Mouse (Mus musculus) forebrain, embryonic 11.5 days (tissue): Measurements from ENCODE around the gene Psmd9. TPM values are rescaled to one million over a fixed set of nuclear protein-coding genes. Genes with fewer than 3 reads are reported as not detected.

Experiments
- ATAC-seq: fragments of 200-750 bp; cut with Nextera tagmentation; replicated peaks from 2 replicates; pipeline ENCODE4 v1.8.0; 2017; ENCODE audit warnings: moderate TSS enrichment; ENCODE audit not compliant: low FRiP score
- DNase-seq: peaks from one replicate; pipeline ENCODE4 v3.0.0-alpha.2; 2017; ENCODE audit warnings: low spot score
- H3K27ac ChIP-seq: fragments of 300-500 bp; sonication (generic); 2 replicates; pipeline ENCODE4 v1.5.1; 2014; ENCODE audit warnings: low read depth, low read length
- H3K27me3 ChIP-seq: fragments of 300-500 bp; sonication (generic); 2 replicates; pipeline ENCODE4 v1.6.1; 2014; ENCODE audit warnings: mild to moderate bottlenecking, low read length, mixed read lengths; ENCODE audit not compliant: control insufficient read depth, insufficient read depth
- H3K36me3 ChIP-seq: fragments of 300-500 bp; sonication (generic); 2 replicates; pipeline ENCODE4 v1.6.1; 2014; ENCODE audit warnings: mild to moderate bottlenecking, low read length, moderate library complexity, mixed read lengths; ENCODE audit not compliant: control insufficient read depth, insufficient read depth
- H3K4me1 ChIP-seq: fragments of 300-500 bp; sonication (generic); replicated peaks from 2 replicates; pipeline ENCODE4 v1.6.1; 2014; ENCODE audit warnings: low read length, mixed read lengths; ENCODE audit not compliant: control insufficient read depth, insufficient read depth
- H3K4me2 ChIP-seq: fragments of 300-500 bp; sonication (generic); 2 replicates; pipeline ENCODE4 v1.6.1; 2014; ENCODE audit warnings: low read depth, mild to moderate bottlenecking, low read length, moderate library complexity, mixed read lengths; ENCODE audit not compliant: severe bottlenecking
- H3K4me3 ChIP-seq: fragments of 300-500 bp; sonication (generic); 2 replicates; pipeline ENCODE4 v1.5.1; 2014; ENCODE audit warnings: low read depth, low read length
- H3K9ac ChIP-seq: fragments of 300-500 bp; sonication (generic); 2 replicates; pipeline ENCODE4 v1.6.1; 2014; ENCODE audit warnings: low read length
- H3K9me3 ChIP-seq: fragments of 300-500 bp; sonication (generic); 2 replicates; pipeline ENCODE4 v1.6.1; 2016; ENCODE audit warnings: low read length, mixed read lengths; ENCODE audit not compliant: control insufficient read depth
- WGBS: fragments of 180-500 bp; shearing (Covaris S2); extraction: QIAGEN DNeasy Blood & Tissue Kit; methylation state at CpG from one replicate; pipeline ENCODE4 v1.1.7; 2014; 5-methylcytosine and 5-hydroxymethylcytosine counted together
- polyA plus RNA-seq: library from polyadenylated mRNA; unstranded; fragments of >200 nt; fragmentation: Nextera tagmentation; extraction: Ambion mirVana; gene quantifications from 2 replicates; pipeline ENCODE4 v1.2.1, GENCODE M21; 2014

Psmd9 gene
- polyA plus RNA-seq, 1 experiment from 2014 or later: 68.5 TPM

DNA sequence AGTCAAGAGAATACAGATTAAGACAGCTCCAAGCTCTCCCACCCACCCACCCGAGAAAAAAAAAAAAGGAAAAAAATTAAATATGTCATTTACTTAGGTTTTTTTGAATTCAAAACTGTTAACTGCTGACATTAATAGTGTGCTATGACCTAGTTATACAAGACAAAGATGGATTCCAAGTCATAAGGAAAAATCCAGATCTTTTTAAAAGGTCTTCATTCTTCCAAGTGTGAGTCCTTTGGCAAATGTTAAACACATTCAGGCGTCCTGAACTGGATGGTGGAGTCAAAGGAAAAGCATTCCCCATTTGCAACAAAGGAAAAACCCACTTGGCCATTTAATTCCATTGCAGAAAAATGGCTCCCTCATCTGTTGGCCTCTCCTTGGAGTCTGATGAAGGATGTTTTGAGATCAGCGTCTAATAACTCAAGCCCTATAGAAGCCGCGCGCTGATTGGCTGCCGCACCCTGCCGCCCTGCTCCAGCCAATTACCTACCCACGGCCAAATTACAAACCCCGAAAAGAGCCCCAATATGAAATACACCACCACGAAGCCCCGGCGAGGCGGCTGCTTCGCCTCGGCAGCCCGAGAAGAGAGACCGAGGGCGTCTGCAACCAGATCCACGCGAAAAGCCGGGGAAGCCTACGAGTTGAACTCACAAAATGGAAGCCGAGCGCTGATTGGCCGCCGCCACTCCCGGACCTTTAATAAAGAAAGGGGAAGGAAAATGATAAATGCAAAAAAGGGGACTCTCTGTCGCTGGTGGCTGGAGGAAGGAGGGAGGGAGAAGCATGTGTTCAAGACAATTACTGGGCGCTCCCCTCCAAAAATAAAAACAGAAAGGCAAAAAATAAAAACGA, 28.3 kb upstream of the Psmd9 start:
- H3K4me3 ChIP-seq: peak overlapping the region; percentile 93
- WGBS: under 1% methylated on average over 31 of the region's 31 CpGs
- peak overlapping the region; percentile 100 for H3K27ac ChIP-seq
- H3K9ac ChIP-seq: peak overlapping the region; percentile 99
- no peaks in the 10 kb centered on the region for H3K36me3 ChIP-seq
- ATAC-seq (peak; percentile 57), DNase-seq (peak; percentile 94)
- no peaks in the 10 kb centered on the region for H3K9me3 ChIP-seq
- peaks cover 34% of the 10 kb centered on the region for H3K4me1 ChIP-seq
- H3K4me2 ChIP-seq: peak overlapping the region; percentile 91
- no peaks in the 10 kb centered on the region for H3K27me3 ChIP-seq

DNA sequence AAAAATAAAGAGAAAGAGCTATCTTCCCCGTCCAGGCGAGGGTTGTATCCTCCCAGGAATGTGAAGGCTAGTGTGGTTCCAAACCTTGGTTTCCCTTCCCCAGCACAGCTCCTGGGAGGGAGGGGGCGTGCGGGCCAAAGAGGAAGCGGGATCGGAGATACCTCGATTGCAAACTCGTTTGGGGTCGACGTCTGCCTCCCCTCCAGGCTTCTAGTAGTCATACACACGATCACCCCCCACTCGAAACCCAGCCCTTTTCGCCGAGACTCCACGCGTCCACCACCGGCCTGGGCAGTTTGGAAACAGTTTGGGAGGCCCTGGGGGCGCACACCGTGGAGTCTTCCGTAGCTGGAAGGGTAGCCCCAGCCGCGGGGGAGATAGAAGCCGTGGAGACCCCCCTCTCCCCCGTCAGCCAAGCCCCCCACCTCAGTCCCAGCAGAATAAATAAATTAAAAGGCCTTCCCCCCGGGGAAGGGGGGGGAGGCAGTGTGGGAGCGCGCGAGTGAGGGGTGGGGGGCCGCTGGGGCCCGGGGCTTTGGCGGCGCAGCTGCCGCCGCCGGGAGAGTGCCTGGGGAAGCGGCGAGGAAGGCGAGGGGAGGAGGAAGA, 27.6 kb upstream of the Psmd9 start:
- H3K4me1 ChIP-seq: peaks cover 27% of the 10 kb centered on the region
- H3K27me3 ChIP-seq: no peaks in the 10 kb centered on the region
- peak overlapping the region; percentile 93 for H3K4me3 ChIP-seq
- no peaks in the 10 kb centered on the region for H3K9me3 ChIP-seq
- under 1% methylated on average over 37 of the region's 38 CpGs for WGBS
- H3K9ac ChIP-seq: peak overlapping the region; percentile 99
- H3K4me2 ChIP-seq: peak overlapping the region; percentile 91
- ATAC-seq: no peak; the same call in 1 of the 2 replicates
- H3K27ac ChIP-seq: peak overlapping the region; percentile 100
- peak; percentile 80 for DNase-seq
- H3K36me3 ChIP-seq: no peaks in the 10 kb centered on the region

DNA sequence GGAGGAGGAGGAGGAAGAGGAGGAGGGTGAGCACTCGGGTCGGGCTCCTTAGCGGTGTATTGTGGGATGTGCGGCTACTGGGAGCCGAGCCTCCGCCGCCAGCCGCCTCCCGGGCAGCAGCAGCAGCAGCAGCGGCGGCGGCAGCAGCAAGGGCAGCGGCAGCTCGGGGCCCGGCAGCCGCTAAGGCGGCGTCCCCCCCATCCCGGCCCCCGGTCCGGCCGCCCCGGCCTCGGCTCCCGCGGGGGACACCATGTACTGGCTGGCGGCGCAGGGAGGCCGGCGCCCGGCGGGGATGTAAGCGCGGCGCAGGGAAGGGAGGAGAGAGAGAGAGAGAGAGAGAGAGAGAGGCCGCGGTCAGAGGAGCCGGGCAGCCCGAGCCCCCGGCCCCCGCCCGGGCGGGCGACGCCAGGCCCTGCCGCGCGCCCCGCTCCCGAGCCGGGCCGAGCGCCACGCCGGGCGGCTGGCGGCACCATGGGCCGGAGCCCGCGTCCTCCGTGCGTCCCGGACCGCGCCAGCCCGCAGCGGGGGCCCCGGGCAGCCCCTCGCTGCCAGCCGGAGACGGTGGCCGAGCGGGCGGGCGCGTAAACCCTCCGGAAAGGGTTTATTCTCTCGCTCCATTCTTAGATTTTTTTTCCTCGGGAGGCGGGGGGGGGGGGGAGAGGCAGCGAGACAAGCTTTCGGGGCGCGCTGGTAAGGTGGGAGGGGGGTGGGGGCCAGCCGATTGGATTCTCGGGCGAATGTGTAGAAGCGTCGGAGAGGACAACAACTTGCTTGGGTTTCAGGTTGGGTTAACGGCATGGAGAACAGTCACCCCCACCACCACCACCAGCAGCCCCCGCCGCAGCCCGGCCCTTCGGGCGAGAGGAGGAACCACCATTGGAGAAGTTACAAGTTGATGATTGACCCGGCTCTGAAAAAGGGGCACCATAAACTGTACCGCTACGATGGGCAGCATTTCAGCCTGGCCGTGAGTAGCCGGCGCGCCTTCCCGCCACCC, 26.8 kb upstream of the Psmd9 start, which contains the start of gene Setd1b:
Setd1b (plus strand) TSS at position 33 of the 997 bp plus-strand sequence.
- peaks cover 20% of the 10 kb centered on the region for H3K4me1 ChIP-seq
- H3K27ac ChIP-seq: peak within 1 kb of the TSS; percentile 100
- H3K9me3 ChIP-seq: no peaks in the 10 kb centered on the region
- under 1% methylated on average over 66 of the region's 103 CpGs for WGBS
- ATAC-seq (no peak), DNase-seq (peak; percentile 84)
- no peaks in the 10 kb centered on the region for H3K27me3 ChIP-seq
- peak within 1 kb of the TSS; percentile 93 for H3K4me3 ChIP-seq
- no peaks in the 10 kb centered on the region for H3K36me3 ChIP-seq
- peak within 1 kb of the TSS; percentile 99 for H3K9ac ChIP-seq
- H3K4me2 ChIP-seq: peak within 1 kb of the TSS; percentile 91

DNA sequence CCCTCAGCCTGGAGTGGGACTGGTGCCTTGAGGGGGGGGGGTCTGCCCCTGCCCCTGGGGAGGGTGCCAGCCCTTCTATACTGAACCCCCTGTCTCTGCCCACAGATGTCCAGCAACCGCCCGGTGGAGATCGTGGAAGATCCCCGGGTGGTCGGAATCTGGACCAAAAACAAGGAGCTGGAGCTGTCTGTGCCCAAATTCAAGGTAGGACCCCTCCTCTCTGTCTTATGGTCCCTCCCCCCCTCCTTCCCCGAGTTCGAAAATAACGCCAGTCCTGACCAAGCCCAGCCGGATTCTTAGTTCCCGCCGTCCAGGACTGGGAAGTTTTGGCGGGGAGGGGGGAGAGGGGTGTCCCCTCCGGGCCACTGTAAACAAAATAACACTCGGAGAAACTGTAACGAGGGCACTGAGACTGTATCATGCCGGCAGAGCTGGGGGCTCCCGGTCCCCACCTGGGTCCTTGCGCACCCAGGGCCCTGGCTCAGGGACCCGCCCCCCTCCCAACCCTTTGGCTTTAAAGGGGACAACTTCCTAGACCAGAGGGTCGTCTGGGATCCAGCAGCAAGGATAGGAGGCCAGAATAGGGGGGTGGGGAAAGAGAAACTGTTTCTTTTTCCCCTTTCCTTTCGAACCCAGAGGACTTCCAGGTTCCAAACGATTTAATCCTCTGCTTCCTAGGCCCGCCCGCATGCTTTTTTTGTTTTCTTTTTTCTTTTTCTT, 25.8 kb upstream of the Psmd9 start:
- peaks cover 12% of the 10 kb centered on the region for H3K4me1 ChIP-seq
- H3K9ac ChIP-seq: peak overlapping the region; percentile 99
- peak overlapping the region; percentile 100 for H3K27ac ChIP-seq
- H3K4me2 ChIP-seq: peak overlapping the region; percentile 91
- H3K4me3 ChIP-seq: peak overlapping the region; percentile 93
- no peaks in the 10 kb centered on the region for H3K9me3 ChIP-seq
- no peaks in the 10 kb centered on the region for H3K36me3 ChIP-seq
- WGBS: under 1% methylated on average over 24 of the region's 24 CpGs
- no peaks in the 10 kb centered on the region for H3K27me3 ChIP-seq
- ATAC-seq (no peak), DNase-seq (peak; percentile 72)

DNA sequence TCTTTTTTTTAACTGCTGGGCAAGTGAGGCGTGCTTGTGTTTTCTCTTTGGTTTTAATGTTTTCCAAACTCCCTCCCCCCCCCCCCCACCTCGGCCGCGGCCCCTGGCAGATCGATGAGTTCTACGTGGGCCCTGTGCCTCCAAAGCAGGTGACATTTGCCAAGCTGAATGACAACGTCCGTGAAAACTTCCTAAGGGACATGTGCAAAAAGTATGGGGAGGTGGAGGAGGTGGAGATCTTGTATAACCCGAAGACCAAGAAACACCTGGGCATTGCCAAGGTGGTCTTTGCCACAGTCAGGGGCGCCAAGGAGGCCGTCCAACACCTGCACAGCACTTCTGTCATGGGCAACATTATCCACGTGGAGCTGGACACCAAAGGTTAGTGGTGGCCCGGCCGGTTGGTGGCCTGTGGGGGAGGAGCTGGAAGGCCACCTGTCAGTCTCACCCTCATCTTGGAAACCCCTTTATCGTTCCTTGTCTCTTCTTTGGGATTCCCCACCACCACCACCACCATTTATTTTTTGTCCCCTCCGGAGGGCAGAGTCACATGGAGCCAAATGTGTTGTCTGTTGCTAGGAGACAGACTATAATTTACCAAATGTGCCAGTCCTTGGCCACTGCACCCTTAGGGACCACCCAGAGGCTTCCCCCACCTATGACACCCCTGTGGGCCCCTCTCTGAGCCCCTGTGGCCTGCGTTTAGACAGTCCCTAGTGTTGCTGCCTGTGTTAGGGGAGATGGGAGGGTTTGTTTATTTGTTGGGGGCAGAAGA, 25.1 kb upstream of the Psmd9 start:
- H3K9ac ChIP-seq: peak overlapping the region; percentile 45; the same call in 1 of the 2 replicates
- no peak overlapping the region for H3K27ac ChIP-seq
- ATAC-seq (no peak), DNase-seq (no peak)
- H3K36me3 ChIP-seq: no peaks in the 10 kb centered on the region
- H3K4me1 ChIP-seq: peaks cover 12% of the 10 kb centered on the region
- H3K27me3 ChIP-seq: no peaks in the 10 kb centered on the region
- no peaks in the 10 kb centered on the region for H3K9me3 ChIP-seq
- peak overlapping the region; percentile 93 for H3K4me3 ChIP-seq
- H3K4me2 ChIP-seq: peak overlapping the region; percentile 91
- 5% methylated on average over 17 of the region's 17 CpGs for WGBS

DNA sequence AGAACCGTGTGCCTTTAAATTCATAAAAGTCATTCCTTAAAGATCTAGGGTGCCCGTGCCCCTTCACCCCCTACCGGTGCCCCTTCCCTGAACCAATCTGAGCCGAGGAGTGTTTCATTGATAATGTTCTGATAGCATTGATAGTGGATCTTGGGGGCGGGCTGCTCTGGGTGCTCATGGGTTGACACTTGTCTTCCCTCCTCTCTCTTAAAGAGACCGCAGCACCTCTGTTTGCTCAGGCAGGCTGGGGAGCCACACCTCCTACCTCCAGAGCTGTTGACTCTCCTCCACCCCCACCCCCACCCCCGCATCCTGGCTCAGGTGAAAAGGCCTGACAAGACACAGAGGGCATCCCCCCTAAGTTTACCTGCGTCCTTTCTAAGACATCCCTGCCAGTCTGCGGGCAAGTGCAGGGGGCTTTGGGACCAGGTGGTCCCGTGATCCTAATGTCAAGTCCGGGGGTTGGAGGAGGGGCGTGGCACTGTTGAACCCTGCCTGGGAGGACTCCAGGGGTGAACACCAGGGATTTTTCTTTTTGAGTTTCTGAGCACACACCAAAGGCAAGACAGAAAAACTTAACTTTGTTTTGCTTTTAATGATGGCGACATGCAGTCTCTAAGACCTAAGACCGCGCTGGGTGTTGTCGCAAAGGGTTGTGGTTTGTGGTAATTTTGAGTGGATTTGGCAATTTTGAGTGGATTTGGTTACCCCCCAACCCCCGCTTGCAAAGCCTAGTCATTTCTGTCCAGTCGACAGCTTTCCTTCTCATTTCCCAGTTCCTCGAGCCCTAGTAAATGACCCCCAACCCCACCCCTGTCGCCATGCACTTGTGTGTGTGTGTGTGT, 24.2 kb upstream of the Psmd9 start:
- Histone ChIP-seq H3K4me3 (peak overlapping the region; percentile 93), H3K27me3 (no peaks in the 10 kb centered on the region), H3K4me1 (peaks cover 14% of the 10 kb centered on the region), H3K9me3 (no peaks in the 10 kb centered on the region), H3K27ac (no peak overlapping the region), H3K9ac (0 out of 2 replicates have a peak overlapping the region, but pooled peaks have one; percentile 45), H3K4me2 (peak overlapping the region; percentile 91), H3K36me3 (peaks cover 2% of the 10 kb centered on the region; the same call in 1 of the 2 replicates)
- 45% methylated on average over 20 of the region's 20 CpGs for WGBS
- no peak for DNase-seq
- ATAC-seq: no peak

DNA sequence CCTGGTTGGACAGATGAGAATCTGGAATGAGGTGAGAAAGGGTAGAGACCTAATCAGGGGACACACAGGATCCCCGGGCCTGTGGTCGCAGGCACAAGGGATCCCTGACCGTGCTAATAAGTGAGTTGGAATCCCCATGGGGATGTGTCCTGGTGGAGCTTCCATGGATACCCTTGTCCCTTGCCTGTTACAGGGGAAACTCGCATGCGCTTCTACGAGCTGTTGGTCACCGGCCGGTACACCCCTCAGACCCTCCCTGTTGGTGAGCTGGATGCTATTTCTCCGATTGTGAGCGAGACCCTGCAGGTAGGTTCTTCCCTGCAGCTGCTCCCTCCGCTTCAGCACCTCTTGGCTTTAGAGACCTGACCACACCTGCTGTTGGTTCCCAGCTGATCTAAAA, 22.9 kb upstream of the Psmd9 start:
- no peaks in the 10 kb centered on the region for H3K9me3 ChIP-seq
- WGBS: 91% methylated on average over 11 of the region's 11 CpGs
- DNase-seq: no peak
- H3K4me2 ChIP-seq: no peak overlapping the region
- no peaks in the 10 kb centered on the region for H3K27me3 ChIP-seq
- H3K36me3 ChIP-seq: peaks cover 6% of the 10 kb centered on the region; the same call in 1 of the 2 replicates
- no peak overlapping the region for H3K9ac ChIP-seq
- H3K27ac ChIP-seq: no peak overlapping the region
- ATAC-seq: no peak
- H3K4me3 ChIP-seq: no peak overlapping the region
- peaks cover 25% of the 10 kb centered on the region for H3K4me1 ChIP-seq
